Mouse (Mus musculus) hindbrain, embryonic 14.5 days (tissue): ENCODE measurements around the gene Lrrc1. TPM values are rescaled to one million over a fixed set of nuclear protein-coding genes. Genes with fewer than 3 reads are reported as not detected.

Experiments used
- ATAC-seq: fragments of 200-750 bp; cut with Nextera tagmentation; 2 replicates; pipeline ENCODE4 v1.8.0; 2017; ENCODE audit warnings: moderate number of reproducible peaks, mild to moderate bottlenecking, moderate TSS enrichment, moderate library complexity; ENCODE audit not compliant: low FRiP score
- DNase-seq: peaks from one replicate; pipeline ENCODE4 v3.0.0-alpha.2; 2015; ENCODE audit warnings: low spot score
- H3K27ac ChIP-seq: fragments of 300-500 bp; sonication (generic); 2 replicates; pipeline ENCODE4 v1.5.1; 2014; ENCODE audit warnings: mild to moderate bottlenecking, moderate library complexity
- H3K27me3 ChIP-seq: fragments of 300-500 bp; sonication (generic); 2 replicates; pipeline ENCODE4 v1.6.1; 2014; ENCODE audit warnings: mild to moderate bottlenecking, low read length, mixed read lengths; ENCODE audit not compliant: control insufficient read depth, insufficient read depth
- H3K36me3 ChIP-seq: fragments of 300-500 bp; sonication (generic); replicated peaks from 2 replicates; pipeline ENCODE4 v1.6.1; 2014; ENCODE audit not compliant: control insufficient read depth, insufficient read depth
- H3K4me1 ChIP-seq: fragments of 300-500 bp; sonication (generic); replicated peaks from 2 replicates; pipeline ENCODE4 v1.6.1; 2014; ENCODE audit warnings: antibody characterized with exemption, low read length, mixed read lengths; ENCODE audit not compliant: control insufficient read depth, insufficient read depth
- H3K4me2 ChIP-seq: fragments of 300-500 bp; sonication (generic); replicated peaks from 2 replicates; pipeline ENCODE4 v1.6.1; 2014; ENCODE audit warnings: mild to moderate bottlenecking, moderate library complexity
- H3K4me3 ChIP-seq: fragments of 300-500 bp; sonication (generic); replicated peaks from 2 replicates; pipeline ENCODE4 v1.5.1; 2014; ENCODE audit warnings: mild to moderate bottlenecking, low read length
- H3K9ac ChIP-seq: fragments of 300-500 bp; sonication (generic); 2 replicates; pipeline ENCODE4 v1.6.1; 2014
- H3K9me3 ChIP-seq: fragments of 300-500 bp; sonication (generic); 2 replicates; pipeline ENCODE4 v1.6.1; 2016; ENCODE audit warnings: low read length; ENCODE audit not compliant: control insufficient read depth
- WGBS: fragments of 180-500 bp; shearing (Covaris S2); extraction: QIAGEN DNeasy Blood & Tissue Kit; methylation state at CpG from one replicate; pipeline ENCODE4 v1.1.7; 2014; 5-methylcytosine and 5-hydroxymethylcytosine counted together
- polyA plus RNA-seq: library from polyadenylated mRNA; unstranded; fragments of >200 nt; fragmentation: Nextera tagmentation; extraction: Ambion mirVana; gene quantifications from 2 replicates; pipeline ENCODE4 v1.2.1, GENCODE M21; 2014

Gene Lrrc1
- polyA plus RNA-seq, 1 experiment from 2014 or later = 6.4 TPM

DNA sequence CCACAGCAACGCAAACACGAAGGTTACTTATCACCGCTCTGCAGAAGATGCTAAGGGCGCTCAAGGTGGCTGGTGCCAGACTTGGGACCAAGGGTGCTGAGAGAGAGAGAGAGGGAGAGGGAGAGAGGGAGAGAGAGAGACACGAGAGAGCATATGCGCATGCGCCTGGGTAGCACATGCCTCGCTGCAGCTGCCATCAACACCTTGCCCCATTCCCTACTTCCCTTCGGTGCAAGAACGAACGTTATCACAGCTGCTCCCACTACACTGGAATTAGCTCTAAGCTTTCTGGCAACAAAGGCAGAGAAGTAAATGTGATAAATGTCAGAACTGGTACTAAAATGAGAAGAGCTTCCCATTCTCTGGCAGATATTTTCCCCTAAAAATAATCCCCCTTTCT, 79.3 kb downstream of the Lrrc1 start:
- DNase-seq = no peak
- H3K4me1 ChIP-seq = peaks cover 3% of the 10 kb centered on the region; the same call in 1 of the 2 replicates
- H3K9ac ChIP-seq = no peak overlapping the region
- H3K36me3 ChIP-seq = no peaks in the 10 kb centered on the region
- H3K27ac ChIP-seq = no peak overlapping the region
- H3K4me2 ChIP-seq = no peak overlapping the region
- no peaks in the 10 kb centered on the region for H3K27me3 ChIP-seq
- no peak overlapping the region for H3K4me3 ChIP-seq
- ATAC-seq = no peak
- WGBS = 67% methylated on average over 11 of the region's 11 CpGs
- no peaks in the 10 kb centered on the region for H3K9me3 ChIP-seq

GRCm38 (mm10) chr9:77463861-77464260, 80.8 kb downstream of the Lrrc1 start:
- no peak overlapping the region for H3K9ac ChIP-seq
- no peak overlapping the region for H3K27ac ChIP-seq
- H3K4me1 ChIP-seq = peaks cover 3% of the 10 kb centered on the region; the same call in 1 of the 2 replicates
- H3K9me3 ChIP-seq = no peaks in the 10 kb centered on the region
- no peak overlapping the region for H3K4me3 ChIP-seq
- WGBS = 75% methylated on average over 7 of the region's 7 CpGs
- ATAC-seq = no peak
- H3K27me3 ChIP-seq = no peaks in the 10 kb centered on the region
- H3K36me3 ChIP-seq = no peaks in the 10 kb centered on the region
- DNase-seq = no peak
- H3K4me2 ChIP-seq = no peak overlapping the region

DNA sequence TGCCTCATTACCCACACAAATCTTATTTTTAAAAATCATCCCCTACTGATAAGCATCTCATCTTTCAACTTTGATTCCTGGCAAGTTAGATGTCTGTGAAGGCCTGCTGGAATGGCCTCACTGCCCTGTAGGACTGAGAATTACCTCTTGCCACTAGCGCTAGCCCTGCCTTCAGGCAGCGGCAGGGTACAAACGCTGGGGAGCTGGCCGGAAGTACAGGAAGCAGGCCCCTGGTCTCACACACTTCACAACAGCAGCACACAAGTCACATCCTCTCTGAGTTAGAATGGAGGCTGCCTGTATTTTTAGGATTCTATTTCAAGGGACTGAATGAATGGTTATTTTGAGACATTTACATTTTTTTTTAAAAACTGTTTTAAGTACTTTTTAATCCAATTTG, 81.5 kb downstream of the Lrrc1 start:
- peaks cover 3% of the 10 kb centered on the region; the same call in 1 of the 2 replicates for H3K4me1 ChIP-seq
- 74% methylated on average over 4 of the region's 4 CpGs for WGBS
- H3K9ac ChIP-seq = no peak overlapping the region
- no peak for ATAC-seq
- H3K4me3 ChIP-seq = no peak overlapping the region
- no peak overlapping the region for H3K4me2 ChIP-seq
- no peaks in the 10 kb centered on the region for H3K27me3 ChIP-seq
- no peak overlapping the region for H3K27ac ChIP-seq
- no peaks in the 10 kb centered on the region for H3K36me3 ChIP-seq
- DNase-seq = no peak
- H3K9me3 ChIP-seq = no peaks in the 10 kb centered on the region

DNA sequence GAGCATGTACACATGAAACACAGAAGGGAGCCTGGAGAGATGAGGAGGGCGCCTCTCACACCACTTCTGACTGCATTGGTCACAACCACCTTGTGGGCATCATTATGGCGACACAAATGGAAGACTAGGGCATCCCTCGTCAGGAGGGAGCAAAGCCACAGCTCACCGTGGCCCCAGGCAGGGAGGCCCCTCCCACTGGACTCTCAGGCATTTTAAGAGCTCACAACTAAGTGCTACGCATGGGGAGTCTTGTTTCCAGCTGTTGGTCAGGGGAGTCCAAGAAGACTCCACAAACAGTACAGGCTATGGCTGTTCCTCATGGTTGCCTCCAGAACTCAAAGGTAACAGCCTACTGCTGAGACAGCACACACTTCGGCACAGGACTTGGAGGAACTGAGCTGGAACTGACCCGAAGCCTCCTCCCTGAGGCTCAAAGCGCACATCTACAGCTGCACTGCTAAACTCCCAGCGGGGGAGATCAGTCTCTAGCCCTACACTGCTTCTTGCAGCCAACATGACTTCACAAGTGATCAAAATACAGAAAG, 83.2 kb downstream of the Lrrc1 start:
- no peak for DNase-seq
- H3K27me3 ChIP-seq = no peaks in the 10 kb centered on the region
- H3K4me1 ChIP-seq = peaks cover 3% of the 10 kb centered on the region; the same call in 1 of the 2 replicates
- 76% methylated on average over 9 of the region's 9 CpGs for WGBS
- H3K4me2 ChIP-seq = no peak overlapping the region
- no peaks in the 10 kb centered on the region for H3K9me3 ChIP-seq
- no peak overlapping the region for H3K9ac ChIP-seq
- ATAC-seq = no peak
- no peak overlapping the region for H3K27ac ChIP-seq
- no peak overlapping the region for H3K4me3 ChIP-seq
- 0 out of 2 replicates have a peak, but pooled peaks cover 3% of the 10 kb centered on the region for H3K36me3 ChIP-seq

DNA sequence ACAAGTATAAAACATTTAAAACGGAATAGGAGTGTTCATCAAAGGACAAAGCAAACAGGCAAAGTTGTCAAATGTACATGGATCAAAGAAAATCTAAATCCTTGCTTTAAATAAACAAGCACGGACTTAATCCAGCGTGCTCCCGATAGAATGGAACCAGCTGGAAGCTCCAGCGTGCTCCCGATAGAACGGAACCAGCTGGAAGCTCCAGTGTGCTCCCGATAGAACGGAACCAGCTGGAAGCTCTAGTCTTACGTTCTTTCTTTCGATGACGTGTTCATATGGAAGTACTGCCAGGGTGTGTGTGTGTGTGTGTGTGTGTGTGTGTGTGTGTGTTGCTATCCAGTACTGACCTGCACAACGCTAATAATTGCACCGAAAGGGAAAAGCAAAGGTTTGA, 84.3 kb downstream of the Lrrc1 start:
- ATAC-seq (no peak), DNase-seq (no peak)
- H3K9ac ChIP-seq = no peak overlapping the region
- H3K27ac ChIP-seq = no peak overlapping the region
- H3K27me3 ChIP-seq = no peaks in the 10 kb centered on the region
- no peaks in the 10 kb centered on the region for H3K9me3 ChIP-seq
- 0 out of 2 replicates have a peak, but pooled peaks cover 3% of the 10 kb centered on the region for H3K36me3 ChIP-seq
- H3K4me2 ChIP-seq = no peak overlapping the region
- WGBS = 90% methylated on average over 14 of the region's 14 CpGs
- H3K4me3 ChIP-seq = no peak overlapping the region
- H3K4me1 ChIP-seq = peaks cover 3% of the 10 kb centered on the region; the same call in 1 of the 2 replicates

DNA sequence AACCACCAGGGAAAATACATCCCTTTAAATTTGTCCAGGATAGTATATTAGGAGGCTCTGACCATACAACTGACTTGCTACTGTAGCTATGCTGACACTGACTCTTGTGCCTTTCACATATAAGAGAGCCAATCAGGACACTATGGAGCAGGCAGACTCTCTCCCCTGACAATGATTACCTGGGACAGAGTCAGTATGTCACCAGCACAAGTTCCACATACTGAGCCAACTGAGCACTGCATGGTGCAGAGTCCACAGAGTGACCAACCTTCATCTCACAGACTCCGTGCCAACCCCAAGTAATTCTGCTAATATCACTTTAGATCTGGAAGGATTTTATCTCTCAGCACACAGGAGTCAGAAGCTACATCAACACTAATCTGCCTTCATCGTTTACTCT, 85.3 kb downstream of the Lrrc1 start:
- Histone ChIP-seq H3K9me3 (no peaks in the 10 kb centered on the region), H3K27ac (no peak overlapping the region), H3K9ac (no peak overlapping the region), H3K4me3 (no peak overlapping the region), H3K27me3 (no peaks in the 10 kb centered on the region), H3K36me3 (0 out of 2 replicates have a peak, but pooled peaks cover 3% of the 10 kb centered on the region), H3K4me1 (peaks cover 3% of the 10 kb centered on the region; the same call in 1 of the 2 replicates), H3K4me2 (no peak overlapping the region)
- 95% methylated on average over 2 of the region's 2 CpGs for WGBS
- DNase-seq (no peak), ATAC-seq (no peak)

- H3K27ac ChIP-seq = no peak overlapping the region
- 0 out of 2 replicates have a peak, but pooled peaks cover 3% of the 10 kb centered on the region for H3K36me3 ChIP-seq
- 0 out of 2 replicates have a peak, but pooled peaks have one; percentile 36 for ATAC-seq
- H3K9ac ChIP-seq = no peak overlapping the region
- no peak overlapping the region for H3K4me2 ChIP-seq
- H3K27me3 ChIP-seq = no peaks in the 10 kb centered on the region
- 71% methylated on average over 13 of the region's 13 CpGs for WGBS
- no peak overlapping the region for H3K4me3 ChIP-seq
- DNase-seq = no peak
- no peaks in the 10 kb centered on the region for H3K9me3 ChIP-seq
- H3K4me1 ChIP-seq = no peaks in the 10 kb centered on the region; the same call in 1 of the 2 replicates
Observed at GRCm38 (mm10) chr9:77456169-77456826, 88.4 kb downstream of the Lrrc1 start.

- no peak for ATAC-seq
- H3K9ac ChIP-seq = no peak overlapping the region
- H3K4me3 ChIP-seq = no peak overlapping the region
- no peak overlapping the region for H3K4me2 ChIP-seq
- no peaks in the 10 kb centered on the region for H3K9me3 ChIP-seq
- 0 out of 2 replicates have a peak, but pooled peaks cover 3% of the 10 kb centered on the region for H3K36me3 ChIP-seq
- H3K27me3 ChIP-seq = no peaks in the 10 kb centered on the region
- 68% methylated on average over 19 of the region's 19 CpGs for WGBS
- no peaks in the 10 kb centered on the region; the same call in 1 of the 2 replicates for H3K4me1 ChIP-seq
- no peak overlapping the region for H3K27ac ChIP-seq
- DNase-seq = no peak
Observed at GRCm38 (mm10) chr9:77455439-77456168, 89.1 kb downstream of the Lrrc1 start.
